Mouse (Mus musculus): ENCODE measurements at regions not wholly inside any gene's neighbourhood (a gene's known extent, or its start where the extent isn't known, plus 50 kb on each side); places are given as distances from the start of the nearest gene placed in this dataset.
"Not testable (repeated sequence)": the region's sequence is repeated elsewhere in the genome, so short reads cannot be mapped to it uniquely, and the experiment has no call there.

GRCm38 (mm10) chr2:17849267-17849666 is 118.0 kb upstream of the Nebl start:
- no peak for DNase-seq (ENCODE audit: low spot score)

DNA sequence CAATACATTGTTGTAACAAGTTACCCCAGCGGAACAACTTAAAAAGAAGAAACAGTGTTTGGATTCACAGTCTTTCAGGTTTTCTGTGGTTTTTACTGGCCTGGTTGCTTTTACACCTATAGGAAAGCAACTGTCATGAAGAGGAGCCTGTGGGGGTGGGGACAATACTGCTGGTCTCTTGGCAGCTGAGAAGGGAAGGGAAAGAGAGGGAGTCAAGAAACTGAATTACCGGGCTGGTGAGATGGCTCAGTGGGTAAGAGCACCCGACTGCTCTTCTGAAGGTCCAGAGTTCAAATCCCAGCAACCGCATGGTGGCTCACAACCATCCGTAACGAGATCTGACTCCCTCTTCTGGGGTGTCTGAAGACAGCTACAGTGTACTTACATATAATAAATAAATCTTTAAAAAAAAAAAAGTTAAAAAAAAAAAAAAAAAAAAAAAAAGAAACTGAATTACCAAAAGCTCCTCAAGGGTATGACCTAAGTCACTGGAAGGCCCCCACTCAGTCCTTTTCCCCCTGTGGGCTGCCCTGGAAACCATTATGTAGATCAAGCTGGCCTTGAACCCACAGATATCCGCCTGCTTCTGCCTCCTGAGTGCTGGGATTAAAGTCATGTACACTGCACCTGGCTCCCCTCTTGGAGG is 114.3 kb upstream of the Nebl start:
- not testable (repeated sequence) for DNase-seq (ENCODE audit: low spot score)

DNA sequence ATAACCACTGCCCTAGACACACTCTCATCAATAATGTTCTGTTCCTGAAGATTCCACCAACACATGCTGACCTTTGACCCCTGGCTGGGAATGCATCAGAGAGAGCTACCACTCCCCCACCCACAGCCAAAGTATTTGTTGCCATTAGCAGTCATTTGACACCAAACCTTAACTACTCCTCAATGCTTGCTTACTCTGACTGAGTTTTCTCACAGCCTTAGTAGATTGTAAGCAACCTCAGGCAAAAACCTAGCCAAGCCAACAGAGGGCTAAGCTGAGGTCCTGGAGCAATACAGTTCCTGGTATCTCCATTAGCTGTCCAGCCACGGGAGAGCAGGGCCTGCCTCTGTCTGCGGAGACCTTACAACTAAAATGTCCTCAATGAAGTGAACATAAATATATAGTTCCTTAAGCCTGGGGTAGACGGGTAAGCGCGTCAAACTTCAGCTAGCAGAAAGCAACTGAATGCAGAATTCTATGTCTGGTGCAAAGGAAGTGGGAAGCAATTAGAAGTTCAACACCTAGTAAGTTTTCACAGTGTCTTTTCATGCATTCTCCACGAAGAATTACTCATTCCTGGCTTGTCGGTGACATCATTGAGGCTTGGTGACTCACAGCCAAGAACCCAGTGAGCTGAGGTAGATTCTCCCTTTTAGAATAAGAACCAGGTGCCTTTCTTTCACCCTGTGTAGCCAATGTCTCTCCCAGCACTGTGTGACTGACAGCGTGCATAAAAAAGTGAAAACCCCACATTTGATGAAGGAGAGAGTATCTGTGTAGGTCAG is 113.6 kb upstream of the Nebl start:
- DNase-seq (ENCODE audit: low spot score): no peak

DNA sequence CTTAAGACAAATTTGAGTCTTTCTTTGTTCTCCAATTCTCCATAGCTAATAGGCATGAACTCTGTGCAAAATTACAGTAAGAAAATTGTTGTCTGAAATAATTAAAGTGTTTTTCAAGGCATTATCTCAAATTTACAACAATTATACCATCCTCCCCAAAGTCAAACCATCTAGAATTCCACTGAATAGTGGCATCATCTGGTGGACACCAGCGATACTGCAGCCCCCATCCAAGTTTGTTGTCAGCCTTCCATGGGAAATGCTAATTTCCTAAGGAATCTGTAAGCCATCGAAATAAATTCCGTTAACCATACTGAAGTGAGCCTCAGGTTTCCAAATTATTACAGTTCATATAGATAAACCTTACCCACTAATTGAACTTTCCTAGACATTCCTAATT is 110.7 kb upstream of the Nebl start:
- no peak for DNase-seq (ENCODE audit: low spot score)

GRCm38 (mm10) chr2:17841546-17841945 is 110.3 kb upstream of the Nebl start:
- DNase-seq (ENCODE audit: low spot score): no peak

DNA sequence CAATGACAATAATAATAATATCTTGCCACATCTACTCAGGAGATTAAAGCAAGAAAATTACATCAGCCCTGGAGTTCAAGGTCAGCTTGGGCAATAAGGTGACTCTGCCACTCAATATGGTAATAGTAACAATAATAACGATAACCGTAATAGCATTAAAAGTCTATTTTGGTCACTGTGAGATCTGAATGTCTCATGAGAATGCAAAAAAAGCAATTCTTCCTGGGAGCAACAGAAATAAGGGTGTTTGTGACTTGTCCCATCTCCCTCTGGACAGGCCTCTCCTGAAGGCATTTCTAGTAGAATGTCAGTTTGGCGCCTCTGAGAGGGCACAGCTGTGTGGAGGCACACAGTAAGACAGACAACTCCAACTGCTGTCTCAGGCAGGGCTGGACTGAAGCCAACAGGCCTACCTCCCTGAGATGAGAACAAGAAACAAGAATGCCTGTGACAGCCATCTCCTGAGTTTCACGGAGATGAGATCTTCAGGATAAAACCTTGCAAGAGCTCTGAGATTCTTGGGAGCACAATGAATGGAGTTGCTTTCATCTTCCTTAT is 109.8 kb upstream of the Nebl start:
- DNase-seq (ENCODE audit: low spot score): no peak

DNA sequence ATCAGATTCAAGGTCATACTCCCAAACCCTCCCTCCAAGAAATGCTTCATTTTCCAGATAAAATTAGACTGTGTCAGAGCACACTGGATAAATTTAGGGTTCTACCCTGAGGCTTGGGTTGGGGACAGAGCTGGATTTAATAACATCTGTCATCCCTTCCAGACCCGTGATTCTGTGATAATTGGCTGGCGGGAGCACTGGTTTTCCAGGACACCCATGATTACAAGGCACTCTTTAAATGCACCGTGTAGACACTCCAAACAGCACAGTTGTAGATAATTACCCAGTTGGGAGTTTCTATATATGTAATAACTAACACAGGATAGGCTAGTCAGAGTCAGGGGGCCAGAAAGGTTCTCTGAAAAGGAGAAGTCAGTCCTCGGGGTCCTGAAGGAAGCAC is 108.4 kb upstream of the Nebl start:
- DNase-seq (ENCODE audit: low spot score): no peak

DNA sequence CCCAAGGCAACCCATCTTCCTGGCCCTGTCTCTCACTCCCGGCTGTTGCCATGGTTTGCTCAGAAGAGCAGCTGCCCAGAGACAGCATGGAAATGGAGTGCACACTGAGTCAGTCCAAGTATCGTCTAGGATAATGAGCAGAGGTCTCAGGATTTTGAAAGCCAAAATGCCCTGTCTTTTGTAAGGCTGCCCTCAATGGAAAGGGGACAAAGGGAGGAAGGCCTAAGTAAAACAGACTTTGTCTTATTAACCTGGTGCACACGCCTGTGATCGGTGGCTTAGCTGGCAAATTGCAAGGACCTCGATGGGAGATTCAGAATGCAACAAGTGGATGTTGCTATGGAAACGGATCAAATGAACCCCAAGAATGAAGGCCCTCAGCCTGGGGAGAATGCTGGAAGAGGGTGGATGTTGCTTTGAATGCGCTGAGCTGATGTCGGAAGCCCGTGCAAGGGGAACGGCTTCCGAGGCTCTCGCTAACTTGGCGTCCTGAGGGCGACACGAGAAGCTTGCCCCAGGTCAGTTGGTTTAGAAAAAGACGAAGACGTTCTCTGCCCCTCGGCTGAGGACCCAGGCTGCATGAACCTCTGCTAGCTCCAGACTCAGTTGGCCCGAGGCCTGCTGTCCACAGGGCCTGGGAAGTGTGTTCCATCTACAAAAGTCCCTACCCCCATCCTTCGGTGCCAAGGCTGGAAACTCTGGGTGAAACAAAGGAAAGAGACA is 107.8 kb upstream of the Nebl start:
- DNase-seq (ENCODE audit: low spot score): no peak

GRCm38 (mm10) chr2:17838381-17838680 is 107.1 kb upstream of the Nebl start:
- no peak for DNase-seq (ENCODE audit: low spot score)

- DNase-seq (ENCODE audit: low spot score): no peak
These were observed 106.5 kb upstream of the Nebl start for GRCm38 (mm10) chr2:17837541-17838380.

GRCm38 (mm10) chr2:17832726-17833125 is 101.5 kb upstream of the Nebl start:
- DNase-seq (ENCODE audit: low spot score): no peak

- DNase-seq (ENCODE audit: low spot score): no peak
These were observed 99.0 kb upstream of the Nebl start for GRCm38 (mm10) chr2:17830216-17830615.

GRCm38 (mm10) chr2:17825271-17825670 is 94.0 kb upstream of the Nebl start:
- no peak for DNase-seq (ENCODE audit: low spot score)

- no peak for DNase-seq (ENCODE audit: low spot score)
These were observed 92.9 kb upstream of the Nebl start for GRCm38 (mm10) chr2:17824176-17824575.

DNA sequence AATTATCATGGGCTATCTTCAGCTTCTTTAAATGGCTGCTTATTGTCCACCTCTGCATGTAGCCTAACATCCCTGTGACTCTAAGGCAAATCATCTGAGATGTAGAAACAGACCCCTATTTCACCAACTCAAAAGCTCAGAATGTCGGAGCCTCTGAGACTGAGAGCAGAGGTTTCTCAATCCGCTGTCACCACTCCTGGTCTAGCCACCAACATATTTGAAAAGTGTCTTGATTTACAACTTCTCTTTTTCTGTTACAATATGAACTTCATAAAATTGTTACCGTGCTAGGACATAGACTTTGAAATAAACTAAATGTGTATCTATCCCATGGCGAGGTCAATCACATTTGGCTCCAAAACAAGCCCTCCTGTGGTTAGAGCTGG is 91.3 kb upstream of the Nebl start:
- no peak for DNase-seq (ENCODE audit: low spot score)

- no peak for DNase-seq (ENCODE audit: low spot score)
These were observed 90.8 kb upstream of the Nebl start for GRCm38 (mm10) chr2:17821878-17822620.

DNA sequence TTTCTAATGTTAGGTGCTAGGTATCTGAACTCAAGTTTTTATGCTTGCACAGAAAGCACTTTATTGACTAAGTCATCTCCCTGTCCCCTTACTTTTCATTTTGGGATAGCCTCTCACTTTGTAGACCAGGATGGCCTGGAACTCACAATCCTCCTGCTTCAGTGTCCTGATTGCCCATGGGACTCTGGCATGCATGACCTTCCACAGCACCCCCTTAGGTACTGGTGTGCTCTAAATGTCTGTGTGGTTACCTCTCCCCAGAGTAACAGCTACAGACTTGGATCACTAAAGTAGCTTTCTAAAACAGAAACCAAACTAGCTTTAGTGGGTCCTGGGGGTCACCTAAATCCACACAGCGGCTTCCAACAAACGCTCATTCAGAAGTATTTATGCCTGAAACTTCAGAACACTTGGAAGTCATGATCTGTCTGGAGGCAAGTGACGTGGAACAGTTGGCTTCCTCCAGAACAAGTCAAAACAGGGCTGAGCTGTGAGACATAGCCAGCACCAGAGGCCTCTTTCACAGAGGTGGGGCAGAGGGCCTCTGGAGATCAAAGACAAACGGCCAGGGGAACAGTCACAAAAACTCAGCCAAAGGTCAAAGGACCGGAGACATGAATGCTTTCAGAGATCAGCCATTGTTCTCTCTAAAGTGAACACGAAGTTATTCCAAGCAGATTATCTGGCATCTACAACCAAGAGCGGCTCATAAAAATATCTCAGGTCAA is 80.8 kb upstream of the Nebl start:
- no peak for DNase-seq (ENCODE audit: low spot score)
